Mouse (Mus musculus) gastrocnemius, adult 8-10 months (tissue): ENCODE measurements around the gene Ccl27a. TPM values are rescaled to one million over a fixed set of nuclear protein-coding genes. Genes with fewer than 3 reads are reported as not detected.

Experiments
- DNase-seq, 2 experiments: peaks; one replicate each; pipeline ENCODE4 v3.0.0; 2022; ENCODE audit warnings: low spot score in 2 of 2
- total RNA-seq, 4 experiments: library from RNA; stranded (reverse); gene quantifications; 2 replicates each; pipeline ENCODE4 v1.2.4; 2022

Gene Ccl27a
- total RNA-seq, 4 experiments from 2014 or later = 15.0 to 21.0 (median 18.9) TPM

GRCm38 (mm10) chr4:41755338-41756305 lies 18.4 kb downstream of the Ccl27a start, which contains the start of gene Sigmar1:
Gene Sigmar1, minus strand, starts transcription at chr4:41756157.
- peak; percentile 70 to 71 for DNase-seq

GRCm38 (mm10) chr4:41754797-41755337 lies 19.2 kb downstream of the Ccl27a start, which contains the start of gene Galt:
Gene Galt, plus strand, starts transcription at chr4:41755228.
- peak in 1 of 2 experiments; percentile 56 for DNase-seq

GRCm38 (mm10) chr4:41745021-41745420 lies 29.0 kb downstream of the Ccl27a start:
- DNase-seq = no peak

GRCm38 (mm10) chr4:41744131-41744530 lies 29.9 kb downstream of the Ccl27a start:
- no peak for DNase-seq

GRCm38 (mm10) chr4:41741158-41741560 lies 32.9 kb downstream of the Ccl27a start:
- DNase-seq = peak; percentile 90 to 91

GRCm38 (mm10) chr4:41740380-41741157 lies 33.5 kb downstream of the Ccl27a start:
- DNase-seq = peak in 1 of 2 experiments; percentile 52

- DNase-seq = no peak
Measured at GRCm38 (mm10) chr4:41739260-41739659, 34.8 kb downstream of the Ccl27a start.

GRCm38 (mm10) chr4:41738256-41738603 lies 35.8 kb downstream of the Ccl27a start:
- no peak for DNase-seq

GRCm38 (mm10) chr4:41737602-41738255 lies 36.3 kb downstream of the Ccl27a start:
- peak in 1 of 2 experiments; percentile 61 for DNase-seq

- no peak for DNase-seq
Measured at GRCm38 (mm10) chr4:41731052-41731765, 42.8 kb downstream of the Ccl27a start, which contains the start of gene Arid3c. Gene Arid3c, minus strand, starts transcription at chr4:41731142.

- no peak for DNase-seq
Measured at GRCm38 (mm10) chr4:41726826-41727621, 47.0 kb downstream of the Ccl27a start.

- DNase-seq = peak; percentile 78 to 87
Measured at GRCm38 (mm10) chr4:41722918-41723351, 51.1 kb downstream of the Ccl27a start, which contains the start of gene Dctn3. Gene Dctn3, minus strand, starts transcription at chr4:41723170.

Other genes with a start within 250 kb of the Ccl27a start
- 10 to 100 TPM; 19.1 to 29.8 (median 24.0) TPM for gene Fam219a, start 204.7 kb downstream of the Ccl27a start, total RNA-seq
- 1 to 10 TPM in 1 of 4 experiments, under 1 TPM in 2, not detected in 1; 0.88 to 1.1 (median 0.94) TPM for gene Dnaic1, start 204.5 kb downstream of the Ccl27a start, total RNA-seq
- gene Enho, start 133.9 kb downstream of the Ccl27a start, total RNA-seq = 10 to 100 TPM in 3 of 4 experiments, 1 to 10 TPM in 1; 8.4 to 13.1 (median 10.3) TPM
- 10 to 100 TPM; 17.8 to 25.6 (median 22.5) TPM for gene Cntfr, start 77.2 kb downstream of the Ccl27a start, total RNA-seq
- 10 to 100 TPM; 41.4 to 51.9 (median 49.4) TPM for gene Il11ra1, start 74.3 kb downstream of the Ccl27a start, total RNA-seq
- 10 to 100 TPM; 57.2 to 67.4 (median 59.9) TPM for gene Rpp25l, start 60.7 kb downstream of the Ccl27a start, total RNA-seq
- gene Dctn3, start 51.1 kb downstream of the Ccl27a start, total RNA-seq = 10 to 100 TPM; 39.1 to 50.9 (median 40.7) TPM
- not detected for gene Arid3c, start 43.1 kb downstream of the Ccl27a start, total RNA-seq
- 10 to 100 TPM; 26.3 to 29.3 (median 27.4) TPM for gene Galt, start 19.0 kb downstream of the Ccl27a start, total RNA-seq
- 1 to 10 TPM; 5.9 to 8.9 (median 6.7) TPM for gene Sigmar1, start 18.1 kb downstream of the Ccl27a start, total RNA-seq
- gene Gm21541, start 129.4 kb upstream of the Ccl27a start, total RNA-seq = not detected
- under 1 TPM in 1 of 4 experiments, not detected in 3; 0.52 TPM for gene Gm20878, start 167.3 kb upstream of the Ccl27a start, total RNA-seq
- gene Fam205a4, start 191.8 kb upstream of the Ccl27a start, total RNA-seq = under 1 TPM in 1 of 4 experiments, not detected in 3; 0.08 TPM